Mouse (Mus musculus): Measurements from ENCODE around the gene Rab15.

Gene Rab15

GRCm38 (mm10) chr12:76776898-76777297, 45.8 kb downstream of the Rab15 start:
- no peak for DNase-seq

DNA sequence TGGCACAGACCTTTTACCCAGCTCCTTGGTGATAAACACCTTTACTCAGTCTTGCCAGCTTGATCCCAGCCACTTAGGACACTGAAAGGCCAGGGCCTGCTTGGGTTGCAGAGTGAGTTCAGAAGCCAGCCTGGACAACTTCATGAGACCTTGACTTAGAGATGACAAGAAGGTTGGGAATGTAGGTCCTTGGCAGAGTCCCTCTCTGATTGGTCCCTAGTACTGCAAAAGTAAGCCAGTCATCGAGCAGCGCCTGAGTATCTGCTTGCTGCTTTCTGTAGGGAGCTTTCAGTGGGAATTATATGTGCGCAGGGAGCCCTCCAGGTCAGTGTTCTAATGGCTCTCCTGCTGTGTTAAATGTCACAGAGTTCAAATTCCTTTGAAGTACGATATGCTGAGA, 47.6 kb downstream of the Rab15 start:
- no peak for DNase-seq

- DNase-seq: no peak
These were observed 48.1 kb downstream of the Rab15 start for GRCm38 (mm10) chr12:76774652-76775051.

- DNase-seq: no peak
These were observed 51.2 kb downstream of the Rab15 start for GRCm38 (mm10) chr12:76771540-76771939.

GRCm38 (mm10) chr12:76770841-76771500, 51.7 kb downstream of the Rab15 start:
- no peak for DNase-seq

DNA sequence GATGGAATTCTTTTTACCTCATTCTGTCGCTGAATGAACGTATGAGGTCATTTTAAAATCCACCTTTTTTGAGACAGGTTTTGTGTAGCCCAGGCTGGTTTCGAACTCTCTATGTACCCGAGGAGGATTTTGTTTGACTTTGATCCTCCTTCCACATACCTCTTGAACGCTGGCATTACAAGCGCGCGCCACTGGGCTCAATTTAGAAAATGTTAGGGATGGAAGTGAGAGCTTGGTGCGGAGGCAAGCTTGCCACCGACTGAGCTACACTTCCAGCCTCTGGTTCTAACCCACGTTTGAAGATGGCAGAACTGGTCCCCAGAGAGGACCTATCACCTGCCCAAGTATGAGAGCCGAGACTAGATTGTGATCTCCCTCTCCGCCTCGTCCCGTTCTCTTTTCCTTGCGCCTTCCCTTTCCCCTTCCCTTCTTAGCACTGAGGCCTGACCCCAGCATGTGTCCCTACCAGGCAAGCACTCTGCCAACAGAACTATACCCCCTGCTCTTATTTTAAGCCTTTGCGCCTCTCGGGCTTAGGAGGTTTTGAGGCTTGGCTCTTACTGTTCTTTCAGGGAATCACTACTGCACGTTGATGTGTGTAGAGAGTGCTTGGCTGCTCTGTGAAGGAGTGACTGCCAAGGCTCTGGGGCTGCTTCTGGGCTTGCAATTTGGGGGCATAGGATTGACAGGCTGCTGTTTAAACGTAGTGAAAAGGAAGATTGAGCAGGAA, 56.6 kb downstream of the Rab15 start:
- DNase-seq: peak in 1 of 2 experiments; percentile 25

DNA sequence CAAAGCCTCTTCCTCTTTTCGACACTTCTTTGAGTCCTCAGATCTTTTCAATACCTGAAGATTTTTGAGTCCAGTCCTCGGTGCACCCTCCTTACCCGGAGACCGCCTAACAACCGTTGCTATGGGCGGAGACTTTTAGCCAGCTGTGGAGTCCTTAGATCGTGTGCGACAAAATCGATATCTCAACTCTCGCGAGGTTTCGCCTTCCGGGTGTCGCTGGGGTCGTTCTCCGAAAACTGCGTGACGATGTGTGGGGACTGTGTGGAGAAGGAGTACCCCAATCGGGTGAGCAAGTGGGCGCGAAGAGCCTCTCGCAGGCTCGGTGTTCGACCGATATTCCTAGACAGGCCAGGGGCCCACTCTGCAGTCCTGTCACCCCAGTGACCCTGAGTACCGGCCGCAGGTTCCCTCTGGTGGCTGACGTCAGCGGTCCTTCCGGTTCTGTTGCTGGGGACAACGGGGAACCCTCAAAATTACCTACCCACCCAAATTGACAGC, 57.3 kb downstream of the Rab15 start, which contains the start of the genes Churc1 and Fntb:
Churc1 (plus strand) TSS at position 185 of the 498 bp plus-strand sequence.
Fntb (plus strand) TSS at position 236 of the 498 bp plus-strand sequence.
- peak; percentile 85 to 92 for DNase-seq

- DNase-seq: peak; percentile 20 to 31
These were observed 69.9 kb downstream of the Rab15 start for GRCm38 (mm10) chr12:76752652-76753318.

DNA sequence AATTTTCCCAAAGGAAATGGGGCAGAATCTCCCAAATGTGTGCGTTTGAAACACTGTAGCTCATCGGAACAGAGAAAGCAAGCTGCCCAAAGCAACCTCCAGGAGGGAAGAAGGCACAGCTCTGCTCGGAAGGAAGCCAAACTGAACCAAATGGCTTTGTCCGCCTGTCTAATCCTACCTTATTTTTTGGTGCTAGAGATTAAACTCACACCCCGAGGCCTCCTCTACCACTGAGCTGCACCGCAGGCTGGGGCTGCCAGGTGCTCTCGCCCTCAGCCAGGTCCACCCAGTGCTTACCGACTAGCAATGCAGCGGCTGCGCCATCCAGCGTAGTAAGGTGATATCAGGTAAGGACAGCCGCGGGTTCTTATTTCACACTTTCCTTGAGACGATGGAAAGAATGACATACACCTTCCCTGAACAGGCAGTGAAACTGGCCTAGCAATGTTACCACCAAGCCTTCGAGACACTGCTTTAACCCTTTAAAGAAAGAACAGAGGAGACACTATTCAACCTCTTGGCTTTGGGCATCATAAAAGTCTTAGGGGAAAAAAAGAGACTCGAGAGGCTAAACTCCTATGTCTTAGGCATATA, 71.7 kb downstream of the Rab15 start:
- DNase-seq: no peak

Measured in thymus, adult 18-20 months (tissue).